Mouse (Mus musculus): Measurements from ENCODE around the gene Erg. TPM values are rescaled to one million over a fixed set of nuclear protein-coding genes. Genes with fewer than 3 reads are reported as not detected.

The Erg gene
- total RNA-seq, 2 experiments from 2014 or later, result 10.9 to 13.7 TPM

- no peak for ATAC-seq (replicated peaks; ENCODE audit: low FRiP score, low TSS enrichment, poor library complexity, severe bottlenecking)
These were observed 333 bp upstream of the Erg start for GRCm38 (mm10) chr16:95586726-95587125.

DNA sequence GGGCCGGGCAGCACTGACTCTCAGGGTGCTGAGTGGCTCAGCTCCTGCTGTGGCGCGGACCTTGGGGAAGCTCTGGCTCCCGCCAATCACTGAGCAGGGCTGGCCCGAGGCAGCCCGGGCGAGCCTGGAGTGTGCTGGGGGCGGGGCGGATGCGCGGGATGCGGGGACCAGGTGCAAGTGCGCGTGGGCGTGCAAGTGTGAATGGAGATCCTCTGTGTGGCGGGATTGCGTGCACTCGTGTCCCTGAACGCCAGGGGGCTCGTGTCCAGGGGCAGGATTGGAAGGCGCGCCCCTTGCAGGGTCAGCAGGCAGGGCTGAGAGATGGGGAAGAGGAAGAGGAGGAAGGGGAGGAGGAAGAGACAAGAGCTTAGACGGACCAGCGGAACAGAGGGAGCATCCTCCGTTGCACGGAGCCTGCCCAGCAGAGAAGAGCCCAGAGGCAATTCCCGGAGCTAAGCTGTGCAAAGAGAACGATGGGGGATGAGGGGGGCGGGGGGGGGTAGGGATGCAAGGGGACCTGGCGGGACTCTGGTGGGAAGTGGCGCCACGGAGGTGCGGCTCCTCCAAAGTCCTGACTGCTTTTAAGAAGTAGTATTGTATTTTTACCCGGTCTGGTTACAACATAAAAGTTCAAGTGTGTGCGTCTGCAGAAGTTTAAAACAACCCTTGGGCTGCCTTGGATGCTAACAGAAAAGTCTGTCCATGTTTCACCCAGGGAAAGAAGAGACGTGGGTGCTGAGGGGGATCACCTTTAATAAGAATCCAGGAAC lies 667 bp downstream of the Erg start:
- peak; percentile 56 for ATAC-seq (replicated peaks; ENCODE audit: low FRiP score, low TSS enrichment, poor library complexity, severe bottlenecking)

DNA sequence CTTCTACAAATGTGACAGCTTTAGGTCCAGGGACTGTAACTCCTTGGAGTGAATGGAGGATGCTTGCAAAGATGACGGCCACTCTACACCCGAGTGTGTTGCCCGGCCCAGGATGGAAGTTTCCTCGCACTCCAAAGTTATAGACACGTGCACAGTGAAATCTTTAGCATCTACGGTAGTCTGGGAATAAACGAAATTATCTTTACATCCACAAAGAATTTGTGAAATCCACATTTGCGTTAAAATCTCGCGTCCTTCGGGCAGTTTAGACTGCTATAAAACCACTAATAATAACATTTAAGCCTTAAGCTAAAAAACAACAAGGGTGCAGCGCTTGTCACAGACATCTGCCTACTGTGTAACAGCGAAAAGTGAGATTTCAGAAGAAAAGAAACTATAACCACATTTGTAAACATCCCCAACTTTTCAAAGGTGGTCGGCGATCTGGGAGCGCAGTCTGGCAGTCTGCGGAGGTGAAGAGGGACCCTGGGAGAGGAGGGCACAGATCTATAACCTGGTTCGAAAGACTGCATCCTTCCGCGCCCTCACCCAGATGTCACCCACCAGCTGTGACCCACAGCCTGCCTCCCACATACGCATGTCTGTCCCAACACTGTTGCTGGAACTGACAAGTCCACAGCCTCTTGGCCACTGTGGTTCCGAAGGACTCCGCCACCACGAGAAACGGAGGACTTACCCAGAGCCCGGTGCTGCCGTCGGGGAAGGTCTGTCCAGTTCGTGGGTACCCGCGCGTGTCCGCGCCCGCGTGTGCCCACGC lies 1.5 kb downstream of the Erg start:
- ATAC-seq (replicated peaks; ENCODE audit: low FRiP score, low TSS enrichment, poor library complexity, severe bottlenecking), result no peak

- ATAC-seq (replicated peaks; ENCODE audit: low FRiP score, low TSS enrichment, poor library complexity, severe bottlenecking), result no peak
These were observed 7.1 kb downstream of the Erg start for GRCm38 (mm10) chr16:95579289-95579688.

DNA sequence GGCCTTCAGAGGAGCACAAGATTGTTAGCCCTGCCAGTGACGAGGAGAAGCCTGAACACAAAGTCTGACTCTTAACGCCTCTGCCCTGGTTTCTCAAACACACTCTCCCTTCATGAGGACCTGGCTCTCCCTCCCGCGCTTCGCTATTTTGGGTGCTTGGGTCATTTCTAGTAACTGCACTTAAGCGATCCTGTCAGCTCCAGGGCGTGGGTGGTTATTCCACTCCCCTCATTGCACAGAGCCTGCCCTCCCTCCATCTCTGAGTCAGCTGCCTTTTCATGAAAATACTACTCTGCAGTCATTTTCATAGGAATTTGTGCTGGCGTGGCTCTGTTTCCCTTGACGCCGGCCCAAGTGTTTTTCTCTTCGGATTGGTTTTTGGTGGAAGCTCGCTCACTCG lies 13.2 kb downstream of the Erg start:
- no peak for ATAC-seq (replicated peaks; ENCODE audit: low FRiP score, low TSS enrichment, poor library complexity, severe bottlenecking)

GRCm38 (mm10) chr16:95570616-95571015 lies 15.8 kb downstream of the Erg start:
- peak; percentile 78 for ATAC-seq (replicated peaks; ENCODE audit: low FRiP score, low TSS enrichment, poor library complexity, severe bottlenecking)

GRCm38 (mm10) chr16:95556834-95557233 lies 29.6 kb downstream of the Erg start:
- ATAC-seq (replicated peaks; ENCODE audit: low FRiP score, low TSS enrichment, poor library complexity, severe bottlenecking), result no peak

DNA sequence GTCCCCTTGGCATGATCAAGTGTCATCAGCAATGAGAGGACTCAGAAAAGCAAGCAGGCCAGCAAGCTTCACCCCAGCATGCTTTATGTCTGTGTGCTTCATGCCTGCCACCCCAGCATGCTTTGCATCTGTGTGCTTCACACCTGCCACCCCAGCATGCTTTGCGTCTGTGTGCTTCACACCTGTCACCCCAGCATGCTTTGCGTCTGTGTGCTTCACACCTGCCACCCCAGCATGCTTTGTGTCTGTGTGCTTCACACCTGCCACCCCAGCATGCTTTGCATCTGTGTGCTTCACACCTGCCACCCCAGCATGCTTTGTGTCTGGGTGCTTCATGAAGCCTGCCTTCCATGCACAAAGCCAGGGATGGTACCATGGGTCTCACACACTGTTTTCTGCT lies 33.3 kb downstream of the Erg start:
- ATAC-seq (replicated peaks; ENCODE audit: low FRiP score, low TSS enrichment, poor library complexity, severe bottlenecking), result no peak

GRCm38 (mm10) chr16:95552495-95552894 lies 33.9 kb downstream of the Erg start:
- ATAC-seq (replicated peaks; ENCODE audit: low FRiP score, low TSS enrichment, poor library complexity, severe bottlenecking), result no peak

GRCm38 (mm10) chr16:95550496-95550895 lies 35.9 kb downstream of the Erg start:
- ATAC-seq (replicated peaks; ENCODE audit: low FRiP score, low TSS enrichment, poor library complexity, severe bottlenecking), result 0 out of 2 replicates have a peak, but pooled peaks have one; percentile 15

GRCm38 (mm10) chr16:95544753-95545152 lies 41.6 kb downstream of the Erg start:
- ATAC-seq (replicated peaks; ENCODE audit: low FRiP score, low TSS enrichment, poor library complexity, severe bottlenecking), result no peak

GRCm38 (mm10) chr16:95543471-95543870 lies 42.9 kb downstream of the Erg start:
- no peak for ATAC-seq (replicated peaks; ENCODE audit: low FRiP score, low TSS enrichment, poor library complexity, severe bottlenecking)

DNA sequence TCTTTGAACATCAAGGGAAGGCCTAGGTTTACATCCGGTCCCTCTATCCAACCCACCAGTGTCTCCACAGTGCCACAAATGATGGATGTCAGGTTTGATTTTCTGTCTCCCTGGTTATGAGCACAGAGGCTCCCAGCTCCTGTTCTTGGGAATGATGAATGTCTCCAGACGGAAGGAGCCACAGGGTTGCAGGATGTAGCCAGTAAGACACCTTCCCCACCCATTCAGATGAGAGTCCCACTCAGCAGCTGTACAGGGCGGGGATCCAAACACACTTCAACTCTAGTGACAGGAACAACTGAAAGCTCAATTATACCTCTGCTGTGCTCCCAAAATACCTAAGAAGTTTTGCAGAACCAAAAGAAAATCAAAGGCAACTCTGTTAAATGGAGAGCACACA lies 51.2 kb downstream of the Erg start:
- no peak for ATAC-seq (replicated peaks; ENCODE audit: low FRiP score, low TSS enrichment, poor library complexity, severe bottlenecking)

DNA sequence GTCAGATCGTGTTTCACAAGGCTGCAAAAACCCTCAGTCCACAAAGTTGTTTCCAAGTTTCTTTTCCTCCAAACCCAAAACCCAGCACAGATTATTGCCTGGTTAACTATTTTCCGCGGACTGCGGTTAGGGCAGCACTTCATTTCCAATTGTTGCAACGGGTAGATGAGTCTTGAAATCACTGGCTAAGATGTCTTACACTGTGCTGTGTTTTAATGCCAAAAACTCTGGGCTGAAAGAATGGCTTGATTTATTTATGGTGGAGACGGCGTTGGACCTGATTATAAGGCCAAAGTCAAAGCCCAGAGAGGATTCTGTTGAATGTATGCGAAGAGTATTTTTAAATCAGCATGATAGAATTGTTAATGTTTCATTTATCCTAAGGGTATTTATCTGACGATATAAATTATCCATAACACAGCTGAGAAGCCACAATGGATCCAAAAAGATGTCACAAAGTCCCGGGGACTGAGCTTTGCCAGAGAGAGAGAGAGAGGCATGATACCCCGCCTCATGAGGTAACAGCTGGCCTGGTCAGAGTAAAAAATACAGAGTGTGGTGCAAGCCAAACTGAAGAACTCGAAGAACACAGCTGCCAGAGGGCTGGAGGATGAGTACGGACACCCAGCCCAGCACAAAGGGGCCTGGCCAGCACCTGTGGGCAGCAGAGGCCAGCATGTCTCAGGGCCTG lies 53.9 kb downstream of the Erg start:
- ATAC-seq (replicated peaks; ENCODE audit: low FRiP score, low TSS enrichment, poor library complexity, severe bottlenecking), result no peak

DNA sequence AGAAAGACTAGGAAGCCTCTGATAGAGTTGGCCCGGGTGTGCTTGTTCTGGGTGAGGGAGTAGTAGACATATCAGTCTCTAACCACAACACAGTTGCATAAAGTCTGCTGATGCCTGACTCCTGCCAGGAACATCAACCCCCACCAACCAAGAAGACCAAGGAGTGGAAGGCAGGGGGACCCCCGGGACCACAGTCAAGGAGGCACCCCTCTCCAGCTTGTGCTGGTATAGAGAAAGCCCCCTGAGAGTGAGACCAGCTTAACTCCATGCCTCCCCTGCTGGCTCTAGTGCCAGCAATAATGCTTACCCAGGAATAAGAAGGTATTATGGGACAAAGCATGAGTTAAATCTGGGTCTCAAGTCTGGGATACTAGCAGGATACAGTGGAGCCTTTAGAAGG lies 58.8 kb downstream of the Erg start:
- ATAC-seq (replicated peaks; ENCODE audit: low FRiP score, low TSS enrichment, poor library complexity, severe bottlenecking), result no peak

DNA sequence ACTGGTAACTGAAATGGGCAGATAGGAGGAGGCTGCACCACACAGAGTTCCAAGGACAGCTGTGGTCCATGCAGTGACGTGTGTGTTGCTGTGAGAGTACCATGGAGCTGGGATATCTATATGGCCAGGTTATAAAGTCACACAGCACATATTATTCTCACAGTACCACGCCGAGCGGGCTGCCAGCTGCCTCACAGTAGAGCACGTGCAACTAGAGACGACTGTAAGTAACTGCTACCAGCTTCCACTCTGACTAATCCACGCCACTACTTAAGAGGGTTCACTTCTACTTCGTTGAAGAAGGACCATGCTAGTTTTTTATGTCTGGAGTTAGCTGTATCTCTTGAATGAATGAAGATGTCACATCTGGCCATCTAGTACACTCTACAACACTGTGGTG lies 66.9 kb downstream of the Erg start:
- peak; percentile 37; the same call in 1 of the 2 replicates for ATAC-seq (replicated peaks; ENCODE audit: low FRiP score, low TSS enrichment, poor library complexity, severe bottlenecking)

DNA sequence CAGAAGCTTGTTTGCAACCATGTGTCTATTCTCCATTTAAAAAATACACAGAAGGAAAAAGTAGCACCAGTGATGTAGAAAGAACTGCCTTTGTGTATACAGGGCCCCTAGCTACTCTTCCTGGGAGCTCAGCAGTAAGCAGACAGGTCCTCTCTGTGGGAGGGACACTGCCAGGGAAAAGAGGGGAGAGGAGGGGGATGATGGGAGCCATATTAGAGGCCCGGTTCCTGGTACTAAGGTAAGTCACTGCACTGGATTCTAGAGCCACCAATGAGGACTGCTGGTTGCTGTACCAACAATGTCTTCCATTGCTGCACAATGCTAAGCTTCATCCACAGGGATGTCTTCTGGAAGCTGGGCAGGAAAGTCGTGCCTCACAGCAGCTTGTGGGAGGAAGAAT lies 80.3 kb downstream of the Erg start:
- no peak for ATAC-seq (replicated peaks; ENCODE audit: low FRiP score, low TSS enrichment, poor library complexity, severe bottlenecking)

DNA sequence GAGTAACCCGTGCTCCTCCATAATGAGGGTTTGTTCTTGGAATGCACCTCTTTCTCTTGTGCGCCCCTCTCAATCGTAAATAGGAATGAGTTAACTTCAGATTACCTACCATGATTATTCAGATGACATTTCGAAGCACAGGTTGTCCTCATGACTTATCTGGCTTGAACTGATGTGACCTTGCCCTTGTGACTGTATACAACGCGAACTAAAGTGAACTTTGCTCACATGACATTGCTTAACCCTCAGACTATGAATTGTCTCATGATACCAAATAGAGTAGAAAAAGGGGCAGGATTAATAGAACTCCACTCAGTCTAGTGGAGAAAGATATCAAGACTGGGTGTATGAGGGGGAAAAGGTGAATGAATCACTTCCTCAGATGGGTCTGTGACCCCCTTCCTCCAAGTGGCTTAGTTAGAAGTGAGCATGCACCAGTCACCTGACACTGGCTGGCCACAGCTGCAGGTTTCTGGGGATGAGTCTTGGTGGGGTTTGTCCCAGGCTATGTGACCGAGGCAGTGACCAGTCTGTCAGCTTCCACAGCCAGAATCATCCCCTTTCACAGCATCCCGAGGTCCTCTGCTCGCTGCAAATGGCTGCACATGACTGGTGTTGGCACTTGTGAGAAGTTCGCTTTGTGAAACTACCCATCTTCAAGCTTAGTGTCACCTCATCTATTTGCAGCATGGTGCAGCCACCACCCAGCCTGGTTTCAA lies 89.7 kb downstream of the Erg start:
- ATAC-seq (replicated peaks; ENCODE audit: low FRiP score, low TSS enrichment, poor library complexity, severe bottlenecking), result no peak

- ATAC-seq (replicated peaks; ENCODE audit: low FRiP score, low TSS enrichment, poor library complexity, severe bottlenecking), result no peak
These were observed 92.3 kb downstream of the Erg start for GRCm38 (mm10) chr16:95494108-95494507.

GRCm38 (mm10) chr16:95493336-95493735 lies 93.1 kb downstream of the Erg start:
- no peak for ATAC-seq (replicated peaks; ENCODE audit: low FRiP score, low TSS enrichment, poor library complexity, severe bottlenecking)

All from megakaryocyte-erythroid progenitor cell, adult 5-6 weeks (primary cell).